Mouse (Mus musculus): Measurements from ENCODE around the gene Mertk. TPM values are rescaled to one million over a fixed set of nuclear protein-coding genes. Genes with fewer than 3 reads are reported as not detected.

Mertk gene
- polyA plus RNA-seq, 1 experiment from 2014 or later, result 12.2 TPM

DNA sequence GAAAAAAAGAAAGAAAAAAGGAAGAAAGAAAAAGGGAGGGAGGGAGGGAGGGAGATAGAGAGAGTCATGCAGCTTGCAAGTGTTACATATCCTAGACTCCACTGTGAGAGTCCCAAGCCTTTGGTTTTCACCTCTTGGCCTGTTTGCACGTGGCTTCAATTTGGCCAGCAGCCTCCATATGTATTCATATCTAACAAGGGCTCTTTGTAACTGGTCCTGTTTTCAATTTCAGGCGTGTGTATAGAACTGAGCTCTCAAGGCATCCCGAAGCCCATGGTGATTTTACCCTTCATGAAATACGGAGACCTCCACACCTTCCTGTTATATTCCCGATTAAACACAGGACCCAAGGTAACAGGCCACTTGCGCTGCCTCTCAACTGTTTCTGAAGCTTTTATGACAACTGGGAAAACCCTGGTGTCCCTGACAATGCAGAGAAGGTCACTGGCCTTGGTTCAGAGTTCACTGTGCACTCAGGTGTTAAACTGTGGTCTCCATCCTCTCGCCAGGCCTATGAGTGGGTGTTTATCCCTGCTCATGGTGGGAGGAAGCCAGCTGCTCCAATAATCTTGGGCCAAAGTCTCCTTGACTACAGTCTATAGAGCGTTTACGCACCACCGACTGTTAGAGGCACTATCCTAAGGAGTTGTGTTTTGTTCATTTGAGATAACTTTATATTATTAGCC lies 85.0 kb downstream of the Mertk start:
- Histone ChIP-seq H3K27me3 (replicated peaks; ENCODE audit: low read depth, poor library complexity, severe bottlenecking) (no peaks in the 10 kb centered on the region), H3K27ac (replicated peaks) (peak overlapping the region; percentile 82), H3K4me1 (peaks cover 34% of the 10 kb centered on the region), H3K9me3 (no peaks in the 10 kb centered on the region), H3K4me3 (0 out of 2 replicates have a peak overlapping the region, but pooled peaks have one; percentile 9), H3K36me3 (replicated peaks) (peaks cover 52% of the 10 kb centered on the region)
- peak; percentile 77 for DNase-seq (ENCODE audit: low spot score)
- WGBS, result 50% methylated on average over 10 of the region's 10 CpGs

DNA sequence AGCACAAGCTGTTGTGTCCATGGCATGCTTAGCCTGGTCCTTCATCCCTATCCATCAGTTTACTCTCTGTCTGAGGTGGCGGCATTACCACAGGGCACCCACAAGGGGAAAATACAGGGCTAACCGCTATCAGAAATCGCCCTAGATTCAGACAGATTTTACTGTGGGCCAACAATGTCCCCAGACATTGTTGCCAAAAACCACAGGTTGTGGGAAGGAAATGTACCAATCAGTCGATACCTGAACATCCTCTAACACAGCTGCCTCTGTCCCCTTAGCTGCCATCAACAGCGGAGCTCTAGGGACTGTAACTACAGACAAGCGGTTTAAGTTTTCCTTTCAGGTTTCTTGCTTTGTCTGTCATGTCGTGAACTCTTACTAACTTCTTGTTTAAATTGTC lies 86.1 kb downstream of the Mertk start:
- no peak for DNase-seq (ENCODE audit: low spot score)
- no peaks in the 10 kb centered on the region for H3K27me3 ChIP-seq (replicated peaks; ENCODE audit: low read depth, poor library complexity, severe bottlenecking)
- H3K4me3 ChIP-seq, result no peak overlapping the region
- peaks cover 51% of the 10 kb centered on the region for H3K36me3 ChIP-seq (replicated peaks)
- peak overlapping the region; percentile 82 for H3K27ac ChIP-seq (replicated peaks)
- WGBS, result 92% methylated on average over 7 of the region's 7 CpGs
- H3K9me3 ChIP-seq, result no peaks in the 10 kb centered on the region
- peaks cover 34% of the 10 kb centered on the region for H3K4me1 ChIP-seq

DNA sequence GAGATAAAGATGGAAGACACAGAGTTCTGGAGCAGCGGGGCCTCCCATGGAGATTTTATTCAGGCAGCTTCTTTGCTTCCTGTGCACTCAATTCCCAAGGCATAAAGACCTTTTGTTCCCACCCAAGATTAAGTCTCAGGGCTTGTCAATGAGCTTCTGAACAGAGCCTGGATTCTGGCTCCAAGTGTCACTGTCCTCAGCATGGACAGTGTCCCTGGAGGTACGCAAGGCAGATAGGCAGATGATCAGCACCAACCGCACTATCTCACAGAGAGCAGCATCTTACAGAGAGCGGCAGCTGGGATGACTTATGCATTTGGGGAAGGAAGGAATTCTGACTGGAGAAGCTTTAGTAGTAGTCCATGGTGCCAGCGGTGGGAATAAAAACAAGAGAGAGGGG lies 87.6 kb downstream of the Mertk start:
- Histone ChIP-seq H3K36me3 (replicated peaks) (peaks cover 56% of the 10 kb centered on the region), H3K4me1 (peaks cover 34% of the 10 kb centered on the region), H3K27me3 (replicated peaks; ENCODE audit: low read depth, poor library complexity, severe bottlenecking) (no peaks in the 10 kb centered on the region), H3K27ac (replicated peaks) (peak overlapping the region; percentile 54), H3K4me3 (no peak overlapping the region), H3K9me3 (no peaks in the 10 kb centered on the region)
- 56% methylated on average over 5 of the region's 5 CpGs for whole genome bisulfite sequencing
- no peak for DNase-seq (ENCODE audit: low spot score)

DNA sequence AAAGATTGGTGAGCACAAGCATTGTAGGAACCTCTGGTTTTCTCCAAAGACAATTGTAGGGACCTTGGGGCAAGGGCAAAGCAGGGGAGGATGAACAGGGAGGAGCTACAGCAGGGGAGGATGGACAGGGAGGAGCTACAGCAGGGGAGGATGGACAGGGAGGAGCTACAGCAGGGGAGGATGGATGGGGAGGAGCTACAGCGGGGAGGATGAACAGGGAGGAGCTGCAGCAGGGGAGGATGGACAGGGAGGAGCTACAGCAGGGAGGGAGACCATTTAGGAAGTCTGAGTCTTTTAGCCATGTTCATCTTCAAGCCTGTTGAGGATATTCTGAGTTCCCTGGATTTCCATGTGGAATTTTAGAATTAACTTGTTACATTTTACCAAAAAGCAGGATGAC lies 88.0 kb downstream of the Mertk start:
- H3K9me3 ChIP-seq, result no peaks in the 10 kb centered on the region
- peaks cover 59% of the 10 kb centered on the region for H3K36me3 ChIP-seq (replicated peaks)
- DNase-seq (ENCODE audit: low spot score), result no peak
- peak overlapping the region; percentile 54 for H3K27ac ChIP-seq (replicated peaks)
- no peaks in the 10 kb centered on the region for H3K27me3 ChIP-seq (replicated peaks; ENCODE audit: low read depth, poor library complexity, severe bottlenecking)
- peaks cover 34% of the 10 kb centered on the region for H3K4me1 ChIP-seq
- 62% methylated on average over 1 of the region's 1 CpGs for WGBS
- H3K4me3 ChIP-seq, result no peak overlapping the region

DNA sequence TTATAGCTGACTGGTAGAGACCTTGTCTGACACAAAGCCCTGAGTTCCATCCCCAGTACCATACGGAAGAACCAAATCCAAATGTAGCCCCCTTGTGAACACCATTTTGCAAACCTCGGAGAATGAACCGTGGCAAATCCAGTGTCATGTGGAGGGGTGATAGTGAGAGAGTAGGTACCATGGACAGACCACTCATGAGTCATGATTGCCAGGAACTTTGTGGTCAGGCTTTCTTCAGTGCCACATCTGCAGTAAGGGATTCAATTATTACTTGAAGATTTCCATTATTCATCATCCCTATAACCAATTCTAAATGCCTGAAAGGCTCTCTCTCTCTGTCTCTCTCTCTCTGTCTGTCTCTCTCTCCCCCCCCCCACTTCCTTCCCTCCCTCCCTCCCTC lies 89.0 kb downstream of the Mertk start:
- Histone ChIP-seq H3K4me3 (no peak overlapping the region), H3K9me3 (no peaks in the 10 kb centered on the region), H3K27ac (replicated peaks) (no peak overlapping the region), H3K27me3 (replicated peaks; ENCODE audit: low read depth, poor library complexity, severe bottlenecking) (no peaks in the 10 kb centered on the region), H3K36me3 (replicated peaks) (peaks cover 61% of the 10 kb centered on the region), H3K4me1 (peaks cover 26% of the 10 kb centered on the region)
- DNase-seq (ENCODE audit: low spot score), result no peak
- 90% methylated on average over 3 of the region's 3 CpGs for WGBS

DNA sequence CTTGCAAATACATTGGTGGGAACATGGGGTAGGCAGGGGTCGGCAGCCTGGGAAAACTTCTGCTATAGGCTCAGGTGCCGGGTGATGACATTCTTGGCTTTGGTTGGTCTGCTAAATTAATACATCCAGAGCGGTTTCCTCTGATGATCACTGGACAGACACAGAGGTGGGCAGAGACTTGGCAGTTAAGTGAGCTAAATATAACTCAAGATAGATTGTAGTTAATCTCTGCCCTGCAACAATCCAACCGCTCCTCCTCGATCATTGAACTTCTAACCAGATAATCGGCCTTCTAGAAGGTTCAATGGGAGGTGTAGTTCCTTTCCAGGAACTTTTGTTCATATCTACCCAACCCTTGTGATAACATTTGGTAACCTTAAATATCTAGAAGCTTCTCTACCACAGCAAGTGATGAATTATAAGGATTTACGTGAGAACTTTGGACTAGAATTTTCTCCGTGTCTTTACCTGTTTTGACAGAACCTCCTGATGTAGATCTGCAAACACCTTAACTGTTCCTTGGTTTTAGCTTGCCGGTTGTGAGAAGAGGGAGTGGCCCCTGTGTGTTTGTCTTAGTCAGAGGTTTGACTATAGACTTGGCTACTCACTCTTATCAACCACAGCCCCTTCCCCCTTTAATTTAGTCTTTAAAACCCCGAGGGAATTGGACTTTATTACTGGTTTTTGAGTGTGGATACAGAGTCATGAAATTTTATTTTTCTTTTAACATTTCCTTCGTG lies 92.3 kb downstream of the Mertk start:
- Histone ChIP-seq H3K27ac (replicated peaks) (no peak overlapping the region), H3K27me3 (replicated peaks; ENCODE audit: low read depth, poor library complexity, severe bottlenecking) (no peaks in the 10 kb centered on the region), H3K4me3 (no peak overlapping the region), H3K4me1 (peaks cover 14% of the 10 kb centered on the region), H3K36me3 (replicated peaks) (peaks cover 76% of the 10 kb centered on the region), H3K9me3 (no peaks in the 10 kb centered on the region)
- DNase-seq (ENCODE audit: low spot score), result no peak
- WGBS, result 90% methylated on average over 11 of the region's 11 CpGs

DNA sequence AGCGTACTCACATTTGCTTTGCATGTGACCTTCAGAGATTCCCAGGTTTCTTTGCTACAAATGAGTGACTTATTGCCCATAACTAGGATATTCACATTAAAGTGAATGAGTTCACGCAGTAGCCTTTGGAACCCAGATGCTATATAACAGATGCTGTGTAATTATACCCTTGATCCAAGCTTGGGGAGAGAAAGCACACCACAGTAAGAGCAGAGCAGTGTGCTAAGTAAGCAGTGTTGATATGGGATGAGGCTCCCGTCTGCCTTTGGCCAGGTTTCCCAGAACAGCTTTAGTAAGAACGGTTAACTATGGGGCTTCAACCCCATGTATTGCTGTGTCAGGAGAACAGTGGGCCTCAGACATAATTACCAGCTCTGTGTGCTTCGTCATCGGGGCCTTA lies 95.2 kb downstream of the Mertk start:
- WGBS, result 77% methylated on average over 6 of the region's 6 CpGs

DNA sequence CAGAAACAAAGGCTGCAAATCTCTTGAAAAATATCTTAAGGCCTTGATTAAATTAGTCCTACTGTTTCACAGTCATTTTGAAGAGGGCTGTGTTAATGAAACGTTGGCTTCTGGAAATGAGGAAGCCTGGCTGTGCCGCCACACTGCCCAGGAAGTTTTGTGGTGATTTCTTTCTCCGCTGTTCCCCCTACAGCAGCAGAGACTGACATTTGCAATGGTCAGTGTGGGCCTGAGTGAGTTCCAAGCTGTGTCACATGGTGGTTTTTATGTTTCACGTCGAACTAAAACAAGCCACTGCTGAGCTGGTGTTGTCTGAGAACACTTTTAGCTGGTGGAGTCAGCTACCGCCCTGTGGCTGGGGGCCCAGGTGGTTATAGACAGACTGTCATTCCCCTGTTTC lies 97.7 kb downstream of the Mertk start:
- H3K9me3 ChIP-seq, result no peaks in the 10 kb centered on the region
- H3K27ac ChIP-seq (replicated peaks), result no peak overlapping the region
- H3K4me3 ChIP-seq, result no peak overlapping the region
- peaks cover 9% of the 10 kb centered on the region; the same call in 1 of the 2 replicates for H3K4me1 ChIP-seq
- DNase-seq (ENCODE audit: low spot score), result no peak
- 65% methylated on average over 6 of the region's 6 CpGs for WGBS
- peaks cover 97% of the 10 kb centered on the region for H3K36me3 ChIP-seq (replicated peaks)
- no peaks in the 10 kb centered on the region for H3K27me3 ChIP-seq (replicated peaks; ENCODE audit: low read depth, poor library complexity, severe bottlenecking)

More for the DNA sequence above, 95.2 kb downstream of the Mertk start:
- Histone ChIP-seq H3K9me3 (no peaks in the 10 kb centered on the region), H3K27me3 (replicated peaks; ENCODE audit: low read depth, poor library complexity, severe bottlenecking) (no peaks in the 10 kb centered on the region), H3K36me3 (replicated peaks) (peaks cover 91% of the 10 kb centered on the region), H3K27ac (replicated peaks) (no peak overlapping the region), H3K4me1 (peaks cover 9% of the 10 kb centered on the region; the same call in 1 of the 2 replicates), H3K4me3 (no peak overlapping the region)
- DNase-seq (ENCODE audit: low spot score), result no peak

DNA sequence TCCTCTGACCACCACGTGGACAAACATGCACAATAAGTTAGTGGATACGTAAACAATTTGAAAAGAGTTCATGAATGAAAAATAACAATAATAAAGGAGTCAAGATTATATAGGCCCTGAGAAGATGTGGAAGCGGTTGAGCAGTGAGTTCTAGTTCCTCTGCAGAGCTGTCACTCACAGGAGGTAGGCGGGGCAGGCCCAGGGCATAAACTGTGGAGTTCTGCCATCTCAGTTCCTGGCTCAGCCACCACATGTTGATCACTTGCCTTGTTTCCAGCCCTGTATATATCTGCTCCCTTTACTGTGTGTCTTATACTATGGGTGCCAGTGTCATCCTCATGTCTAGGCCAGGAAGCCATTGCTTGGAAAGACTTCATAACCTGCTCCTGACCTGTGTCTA lies 104.7 kb downstream of the Mertk start:
- no peaks in the 10 kb centered on the region for H3K9me3 ChIP-seq
- no peak for DNase-seq (ENCODE audit: low spot score)
- no peak overlapping the region for H3K4me3 ChIP-seq
- H3K27me3 ChIP-seq (replicated peaks; ENCODE audit: low read depth, poor library complexity, severe bottlenecking), result no peaks in the 10 kb centered on the region
- peaks cover 50% of the 10 kb centered on the region for H3K36me3 ChIP-seq (replicated peaks)
- 92% methylated on average over 4 of the region's 4 CpGs for WGBS
- H3K27ac ChIP-seq (replicated peaks), result no peak overlapping the region
- no peaks in the 10 kb centered on the region for H3K4me1 ChIP-seq

DNA sequence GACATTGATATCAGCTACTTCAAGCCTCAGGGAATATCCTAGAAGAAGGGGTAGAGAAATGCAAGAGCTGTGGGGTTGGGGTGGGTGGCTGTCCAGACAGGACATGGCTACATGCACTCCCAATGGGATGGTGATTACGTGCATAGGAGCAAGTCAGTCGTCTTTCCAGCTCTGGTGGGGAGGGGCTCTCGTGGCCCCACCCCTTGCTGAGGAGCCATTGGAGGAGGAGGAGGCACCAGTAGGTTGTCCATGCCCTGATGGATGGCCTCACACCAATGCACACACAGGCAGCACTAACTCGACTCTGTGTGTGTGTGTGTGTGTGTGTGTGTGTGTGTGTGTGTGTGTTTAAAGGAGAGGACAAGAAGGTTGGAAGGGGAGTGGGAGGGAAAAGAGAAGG lies 106.6 kb downstream of the Mertk start:
- no peak overlapping the region for H3K4me3 ChIP-seq
- no peaks in the 10 kb centered on the region for H3K4me1 ChIP-seq
- no peak overlapping the region for H3K27ac ChIP-seq (replicated peaks)
- peaks cover 31% of the 10 kb centered on the region for H3K36me3 ChIP-seq (replicated peaks)
- WGBS, result 79% methylated on average over 4 of the region's 4 CpGs
- H3K9me3 ChIP-seq, result no peaks in the 10 kb centered on the region
- DNase-seq (ENCODE audit: low spot score), result no peak
- H3K27me3 ChIP-seq (replicated peaks; ENCODE audit: low read depth, poor library complexity, severe bottlenecking), result no peaks in the 10 kb centered on the region

DNA sequence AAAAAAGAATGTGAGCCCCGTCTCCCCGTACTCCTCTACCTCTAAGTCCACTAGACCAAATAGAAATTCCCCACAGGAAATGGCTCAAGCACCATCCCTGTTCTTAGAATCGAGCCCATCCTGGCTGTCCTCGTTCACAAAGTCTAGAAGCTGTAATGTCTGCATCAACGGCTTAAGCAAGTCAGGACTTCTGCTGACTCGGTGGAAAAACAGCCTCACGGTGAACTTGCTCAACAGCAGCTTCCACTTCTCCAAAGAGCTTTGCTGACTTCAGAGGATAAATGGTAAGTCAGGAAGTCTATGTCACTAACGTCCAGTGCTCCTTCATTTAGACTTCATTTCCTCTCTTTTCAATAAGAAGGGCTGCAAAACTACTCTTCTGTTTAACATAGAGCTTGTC lies 107.8 kb downstream of the Mertk start:
- no peaks in the 10 kb centered on the region for H3K27me3 ChIP-seq (replicated peaks; ENCODE audit: low read depth, poor library complexity, severe bottlenecking)
- no peak overlapping the region for H3K4me3 ChIP-seq
- no peaks in the 10 kb centered on the region for H3K9me3 ChIP-seq
- peaks cover 19% of the 10 kb centered on the region for H3K36me3 ChIP-seq (replicated peaks)
- H3K4me1 ChIP-seq, result no peaks in the 10 kb centered on the region
- WGBS, result 79% methylated on average over 8 of the region's 8 CpGs
- DNase-seq (ENCODE audit: low spot score), result no peak
- no peak overlapping the region for H3K27ac ChIP-seq (replicated peaks)

DNA sequence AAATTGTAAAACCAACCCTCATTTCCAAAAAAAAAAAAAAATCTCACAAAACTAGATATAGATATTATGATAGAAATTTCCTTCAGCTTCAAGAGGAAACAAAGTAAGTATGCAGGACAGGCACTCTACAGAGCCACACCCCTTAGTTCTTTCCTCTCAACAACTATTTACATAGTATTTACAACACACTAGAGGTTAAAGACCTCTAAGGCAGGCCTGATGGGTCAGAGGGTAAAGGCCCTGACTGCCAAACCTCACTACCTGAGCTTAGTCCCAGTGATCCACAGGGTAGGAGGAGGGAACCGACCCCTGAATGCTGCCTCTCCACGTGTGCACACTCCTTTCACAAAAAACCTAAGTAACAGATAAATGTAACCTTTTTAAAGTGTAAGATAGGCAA lies 114.0 kb downstream of the Mertk start:
- Histone ChIP-seq H3K4me1 (0 out of 2 replicates have a peak, but pooled peaks cover 10% of the 10 kb centered on the region), H3K27me3 (replicated peaks; ENCODE audit: low read depth, poor library complexity, severe bottlenecking) (no peaks in the 10 kb centered on the region), H3K27ac (replicated peaks) (no peak overlapping the region), H3K36me3 (replicated peaks) (no peaks in the 10 kb centered on the region), H3K4me3 (no peak overlapping the region), H3K9me3 (no peaks in the 10 kb centered on the region)
- WGBS, result 37% methylated on average over 2 of the region's 2 CpGs
- DNase-seq (ENCODE audit: low spot score), result no peak

DNA sequence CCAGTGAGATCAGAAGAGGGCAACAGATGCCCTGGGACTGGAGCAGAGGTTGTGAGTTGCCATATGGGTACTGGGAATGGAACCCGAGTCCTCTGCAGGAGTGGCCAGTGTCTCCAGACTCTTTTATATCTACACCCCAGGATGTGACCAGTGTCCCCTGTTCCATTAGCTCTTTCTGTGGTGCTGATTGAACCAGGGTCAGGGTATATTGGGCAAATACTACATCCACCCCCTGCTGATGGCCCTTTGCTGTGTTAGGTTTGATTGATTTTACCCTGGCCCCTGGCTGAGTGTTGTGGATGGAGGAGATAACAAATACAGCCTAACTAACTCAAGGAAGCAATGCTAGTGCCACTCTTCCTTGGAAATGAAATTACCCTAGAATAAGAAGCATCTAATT lies 117.6 kb downstream of the Mertk start:
- H3K27ac ChIP-seq (replicated peaks), result no peak overlapping the region
- 92% methylated on average over 1 of the region's 1 CpGs for WGBS
- DNase-seq (ENCODE audit: low spot score), result no peak

More for the DNA sequence above, 117.6 kb downstream of the Mertk start:
- Histone ChIP-seq H3K4me3 (no peak overlapping the region), H3K9me3 (no peaks in the 10 kb centered on the region), H3K4me1 (peaks cover 23% of the 10 kb centered on the region), H3K27me3 (replicated peaks; ENCODE audit: low read depth, poor library complexity, severe bottlenecking) (no peaks in the 10 kb centered on the region), H3K36me3 (replicated peaks) (no peaks in the 10 kb centered on the region)
